Mouse (Mus musculus): ENCODE measurements at regions not wholly inside any gene's neighbourhood (a gene's known extent, or its start where the extent isn't known, plus 50 kb on each side); places are given as distances from the start of the nearest gene placed in this dataset.

- Histone ChIP-seq H3K4me1 (ENCODE audit: control insufficient read depth, insufficient read depth, low read length) (no peaks in the 10 kb centered on the region), H3K36me3 (ENCODE audit: control insufficient read depth, insufficient read depth, low read length) (no peaks in the 10 kb centered on the region), H3K27ac (ENCODE audit: low read depth, low read length) (no peak overlapping the region), H3K27me3 (ENCODE audit: control insufficient read depth, insufficient read depth, low read length) (no peaks in the 10 kb centered on the region), H3K9me3 (ENCODE audit: control insufficient read depth, low read length) (no peaks in the 10 kb centered on the region), H3K9ac (ENCODE audit: low read depth, low read length) (no peak overlapping the region), H3K4me2 (replicated peaks; ENCODE audit: low read depth, low read length) (no peak overlapping the region), H3K4me3 (ENCODE audit: low read length) (no peak overlapping the region)
- 26% methylated on average over 13 of the region's 13 CpGs for WGBS
- ATAC-seq (ENCODE audit: low FRiP score, low TSS enrichment): no peak
These were observed 104.2 kb downstream of the Bms1 start for GRCm38 (mm10) chr6:118314941-118315687.

- H3K4me3 ChIP-seq (ENCODE audit: low read length): no peak overlapping the region
- no peak overlapping the region for H3K27ac ChIP-seq (ENCODE audit: low read depth, low read length)
- WGBS: 71% methylated on average over 9 of the region's 9 CpGs
- no peak overlapping the region for H3K4me2 ChIP-seq (replicated peaks; ENCODE audit: low read depth, low read length)
- H3K9me3 ChIP-seq (ENCODE audit: control insufficient read depth, low read length): no peaks in the 10 kb centered on the region
- no peaks in the 10 kb centered on the region for H3K4me1 ChIP-seq (ENCODE audit: control insufficient read depth, insufficient read depth, low read length)
- H3K27me3 ChIP-seq (ENCODE audit: control insufficient read depth, insufficient read depth, low read length): no peaks in the 10 kb centered on the region
- H3K36me3 ChIP-seq (ENCODE audit: control insufficient read depth, insufficient read depth, low read length): no peaks in the 10 kb centered on the region
- ATAC-seq (ENCODE audit: low FRiP score, low TSS enrichment): no peak
- H3K9ac ChIP-seq (ENCODE audit: low read depth, low read length): no peak overlapping the region
These were observed 108.2 kb downstream of the Bms1 start for GRCm38 (mm10) chr6:118311081-118311480.

- ATAC-seq (ENCODE audit: low FRiP score, low TSS enrichment): no peak
- Histone ChIP-seq H3K4me2 (replicated peaks; ENCODE audit: low read depth, low read length) (no peak overlapping the region), H3K9ac (ENCODE audit: low read depth, low read length) (no peak overlapping the region), H3K4me1 (ENCODE audit: control insufficient read depth, insufficient read depth, low read length) (no peaks in the 10 kb centered on the region), H3K36me3 (ENCODE audit: control insufficient read depth, insufficient read depth, low read length) (no peaks in the 10 kb centered on the region), H3K27ac (ENCODE audit: low read depth, low read length) (no peak overlapping the region), H3K9me3 (ENCODE audit: control insufficient read depth, low read length) (no peaks in the 10 kb centered on the region), H3K27me3 (ENCODE audit: control insufficient read depth, insufficient read depth, low read length) (no peaks in the 10 kb centered on the region), H3K4me3 (ENCODE audit: low read length) (no peak overlapping the region)
- WGBS: 74% methylated on average over 2 of the region's 2 CpGs
These were observed 109.4 kb downstream of the Bms1 start for GRCm38 (mm10) chr6:118309923-118310322.

- Histone ChIP-seq H3K27me3 (ENCODE audit: control insufficient read depth, insufficient read depth, low read length) (no peaks in the 10 kb centered on the region), H3K4me2 (replicated peaks; ENCODE audit: low read depth, low read length) (no peak overlapping the region), H3K4me3 (ENCODE audit: low read length) (no peak overlapping the region), H3K4me1 (ENCODE audit: control insufficient read depth, insufficient read depth, low read length) (no peaks in the 10 kb centered on the region), H3K9me3 (ENCODE audit: control insufficient read depth, low read length) (no peaks in the 10 kb centered on the region), H3K9ac (ENCODE audit: low read depth, low read length) (no peak overlapping the region), H3K36me3 (ENCODE audit: control insufficient read depth, insufficient read depth, low read length) (no peaks in the 10 kb centered on the region), H3K27ac (ENCODE audit: low read depth, low read length) (no peak overlapping the region)
- ATAC-seq (ENCODE audit: low FRiP score, low TSS enrichment): no peak
- 68% methylated on average over 3 of the region's 3 CpGs for WGBS
These were observed 110.7 kb downstream of the Bms1 start for GRCm38 (mm10) chr6:118308586-118308985.

DNA sequence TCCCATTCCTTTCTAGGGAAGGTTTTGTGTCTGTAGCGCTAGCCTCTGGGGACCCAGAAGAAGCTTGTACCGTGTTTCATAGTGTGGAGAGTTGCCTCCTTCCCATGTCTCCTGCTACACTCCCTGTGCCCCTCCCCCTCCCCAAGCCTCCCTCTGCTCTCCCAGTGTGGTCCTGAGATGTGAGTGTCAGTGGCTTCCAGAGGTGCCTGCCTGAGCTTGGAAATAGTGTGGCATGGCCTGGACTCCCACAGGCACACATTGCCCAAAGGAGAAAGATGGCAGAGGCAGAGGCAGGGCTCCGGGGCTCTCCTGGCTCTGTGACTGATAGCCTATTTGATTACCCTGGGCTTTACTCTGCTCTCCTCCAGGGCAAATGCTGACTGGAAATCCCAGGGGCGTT, 110.0 kb upstream of the Ret start:
- peaks cover under 1% of the 10 kb centered on the region; the same call in 1 of the 2 replicates for H3K4me1 ChIP-seq (ENCODE audit: control insufficient read depth, insufficient read depth, low read length)
- ATAC-seq (ENCODE audit: low FRiP score, low TSS enrichment): no peak
- 33% methylated on average over 4 of the region's 4 CpGs for WGBS

DNA sequence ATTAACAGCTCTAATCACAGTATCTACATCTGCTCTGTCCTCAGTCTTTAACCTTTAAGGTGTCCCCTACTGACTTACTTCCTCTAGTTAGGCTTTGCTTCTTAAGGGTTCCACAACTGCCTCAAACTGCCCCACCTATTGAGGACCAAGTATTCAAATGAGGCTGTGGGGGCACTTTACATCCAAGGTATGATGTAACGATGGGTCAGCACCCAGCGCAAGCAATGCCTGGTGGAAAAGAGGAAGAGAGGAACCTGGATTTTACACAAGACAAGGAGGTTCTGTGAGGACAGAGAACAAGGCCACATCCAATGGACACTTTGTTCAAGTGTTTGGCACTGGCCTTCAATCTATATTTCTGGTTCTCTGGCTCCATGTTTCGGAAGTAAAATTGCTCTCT, 107.7 kb upstream of the Ret start:
- no peak overlapping the region for H3K27ac ChIP-seq (ENCODE audit: low read depth, low read length)
- H3K9me3 ChIP-seq (ENCODE audit: control insufficient read depth, low read length): no peaks in the 10 kb centered on the region
- H3K4me2 ChIP-seq (replicated peaks; ENCODE audit: low read depth, low read length): no peak overlapping the region
- 91% methylated on average over 3 of the region's 3 CpGs for WGBS
- peaks cover 8% of the 10 kb centered on the region; the same call in 1 of the 2 replicates for H3K4me1 ChIP-seq (ENCODE audit: control insufficient read depth, insufficient read depth, low read length)
- no peaks in the 10 kb centered on the region for H3K36me3 ChIP-seq (ENCODE audit: control insufficient read depth, insufficient read depth, low read length)
- H3K4me3 ChIP-seq (ENCODE audit: low read length): no peak overlapping the region
- ATAC-seq (ENCODE audit: low FRiP score, low TSS enrichment): no peak
- H3K9ac ChIP-seq (ENCODE audit: low read depth, low read length): no peak overlapping the region
- H3K27me3 ChIP-seq (ENCODE audit: control insufficient read depth, insufficient read depth, low read length): no peaks in the 10 kb centered on the region

More for the DNA sequence above, 110.0 kb upstream of the Ret start:
- Histone ChIP-seq H3K9me3 (ENCODE audit: control insufficient read depth, low read length) (no peaks in the 10 kb centered on the region), H3K9ac (ENCODE audit: low read depth, low read length) (no peak overlapping the region), H3K4me2 (replicated peaks; ENCODE audit: low read depth, low read length) (no peak overlapping the region), H3K27me3 (ENCODE audit: control insufficient read depth, insufficient read depth, low read length) (no peaks in the 10 kb centered on the region), H3K4me3 (ENCODE audit: low read length) (no peak overlapping the region), H3K36me3 (ENCODE audit: control insufficient read depth, insufficient read depth, low read length) (no peaks in the 10 kb centered on the region), H3K27ac (ENCODE audit: low read depth, low read length) (no peak overlapping the region)

GRCm38 (mm10) chr6:118302783-118303350, 105.3 kb upstream of the Ret start:
- Histone ChIP-seq H3K27me3 (ENCODE audit: control insufficient read depth, insufficient read depth, low read length) (no peaks in the 10 kb centered on the region), H3K9me3 (ENCODE audit: control insufficient read depth, low read length) (no peaks in the 10 kb centered on the region), H3K4me2 (replicated peaks; ENCODE audit: low read depth, low read length) (peak overlapping the region; percentile 9; the same call in 1 of the 2 replicates), H3K36me3 (ENCODE audit: control insufficient read depth, insufficient read depth, low read length) (no peaks in the 10 kb centered on the region), H3K27ac (ENCODE audit: low read depth, low read length) (0 out of 2 replicates have a peak overlapping the region, but pooled peaks have one; percentile 24), H3K4me1 (ENCODE audit: control insufficient read depth, insufficient read depth, low read length) (peaks cover 8% of the 10 kb centered on the region; the same call in 1 of the 2 replicates), H3K9ac (ENCODE audit: low read depth, low read length) (no peak overlapping the region), H3K4me3 (ENCODE audit: low read length) (no peak overlapping the region)
- 33% methylated on average over 7 of the region's 7 CpGs for WGBS
- no peak for ATAC-seq (ENCODE audit: low FRiP score, low TSS enrichment)

- no peaks in the 10 kb centered on the region for H3K36me3 ChIP-seq (ENCODE audit: control insufficient read depth, insufficient read depth, low read length)
- 32% methylated on average over 11 of the region's 11 CpGs for WGBS
- H3K4me3 ChIP-seq (ENCODE audit: low read length): no peak overlapping the region
- H3K9me3 ChIP-seq (ENCODE audit: control insufficient read depth, low read length): no peaks in the 10 kb centered on the region
- no peak overlapping the region for H3K9ac ChIP-seq (ENCODE audit: low read depth, low read length)
- H3K4me1 ChIP-seq (ENCODE audit: control insufficient read depth, insufficient read depth, low read length): peaks cover 8% of the 10 kb centered on the region; the same call in 1 of the 2 replicates
- peak; percentile 73; the same call in 1 of the 2 replicates for ATAC-seq (ENCODE audit: low FRiP score, low TSS enrichment)
- H3K4me2 ChIP-seq (replicated peaks; ENCODE audit: low read depth, low read length): peak overlapping the region; percentile 9
- no peaks in the 10 kb centered on the region for H3K27me3 ChIP-seq (ENCODE audit: control insufficient read depth, insufficient read depth, low read length)
- 0 out of 2 replicates have a peak overlapping the region, but pooled peaks have one; percentile 24 for H3K27ac ChIP-seq (ENCODE audit: low read depth, low read length)
These were observed 104.6 kb upstream of the Ret start for GRCm38 (mm10) chr6:118301880-118302782.
